Mouse (Mus musculus): ENCODE results near the gene Hspb2. TPM values are rescaled to one million over a fixed set of nuclear protein-coding genes. Genes with fewer than 3 reads are reported as not detected.

The Hspb2 gene
- polyA plus RNA-seq, 1 experiment from 2014 or later, result 0.48 TPM

DNA sequence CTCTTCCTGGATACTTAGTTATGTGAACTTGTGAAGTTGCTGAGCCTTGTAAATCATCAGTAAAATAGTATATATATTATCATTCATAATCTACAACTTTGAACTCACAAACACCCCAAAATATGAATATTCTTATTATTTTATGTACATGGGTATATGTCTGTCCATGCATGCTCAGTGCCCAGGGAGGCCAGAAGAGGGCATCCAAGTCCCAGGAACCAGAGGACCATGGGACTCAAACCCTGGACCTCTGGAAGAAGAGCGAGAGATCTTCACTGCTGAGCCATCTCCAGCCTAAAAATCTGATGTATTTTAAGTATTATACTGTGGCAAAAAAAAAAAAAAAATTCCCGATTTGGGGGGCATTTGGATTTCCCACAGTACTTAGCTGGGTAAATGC lies 43.0 kb downstream of the Hspb2 start:
- ATAC-seq (ENCODE audit: low FRiP score) (no peak), DNase-seq (ENCODE audit: low spot score, missing footprints) (no peak)
- Histone ChIP-seq H3K4me2 (no peak overlapping the region), H3K4me3 (ENCODE audit: low read depth, low read length) (no peak overlapping the region), H3K9me3 (ENCODE audit: control insufficient read depth, low read length) (no peaks in the 10 kb centered on the region), H3K27ac (ENCODE audit: low read depth, low read length) (no peak overlapping the region), H3K27me3 (ENCODE audit: control insufficient read depth, insufficient read depth, low read length) (no peaks in the 10 kb centered on the region), H3K9ac (ENCODE audit: low read length) (no peak overlapping the region), H3K36me3 (ENCODE audit: control insufficient read depth, insufficient read depth, low read length) (no peaks in the 10 kb centered on the region), H3K4me1 (ENCODE audit: control insufficient read depth, insufficient read depth, low read length) (no peaks in the 10 kb centered on the region)
- WGBS, result 26% methylated on average over 2 of the region's 2 CpGs

DNA sequence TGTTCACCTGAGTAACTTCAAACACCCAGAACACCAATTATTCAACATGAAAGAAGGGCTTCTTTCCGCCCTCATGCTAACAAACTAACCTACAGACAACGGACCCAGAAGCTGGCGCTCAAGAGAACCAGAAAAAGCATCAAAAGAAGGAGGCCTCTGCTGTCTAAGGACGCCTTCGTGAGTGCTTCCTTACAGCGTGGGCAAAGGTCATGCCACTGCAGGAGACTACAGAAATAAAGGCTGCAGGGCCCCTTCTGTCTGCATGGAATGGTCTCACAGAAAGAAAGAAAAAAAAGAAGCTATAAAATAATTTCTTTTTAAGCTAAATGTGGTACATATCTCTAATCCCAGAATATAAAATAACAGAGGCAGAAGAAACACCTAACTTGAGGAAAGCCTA lies 47.2 kb downstream of the Hspb2 start:
- no peaks in the 10 kb centered on the region for H3K36me3 ChIP-seq (ENCODE audit: control insufficient read depth, insufficient read depth, low read length)
- 51% methylated on average over 6 of the region's 6 CpGs for WGBS
- H3K4me3 ChIP-seq (ENCODE audit: low read depth, low read length), result no peak overlapping the region
- H3K27me3 ChIP-seq (ENCODE audit: control insufficient read depth, insufficient read depth, low read length), result no peaks in the 10 kb centered on the region; the same call in 1 of the 2 replicates
- ATAC-seq (ENCODE audit: low FRiP score) (no peak), DNase-seq (ENCODE audit: low spot score, missing footprints) (no peak)
- no peaks in the 10 kb centered on the region for H3K4me1 ChIP-seq (ENCODE audit: control insufficient read depth, insufficient read depth, low read length)
- no peak overlapping the region for H3K27ac ChIP-seq (ENCODE audit: low read depth, low read length)
- no peak overlapping the region for H3K9ac ChIP-seq (ENCODE audit: low read length)
- H3K9me3 ChIP-seq (ENCODE audit: control insufficient read depth, low read length), result no peaks in the 10 kb centered on the region
- no peak overlapping the region for H3K4me2 ChIP-seq

Other genes with a start within 250 kb of the Hspb2 start
- gene Pts, start 223.6 kb downstream of the Hspb2 start, polyA plus RNA-seq (2014; fragmentation: Nextera tagmentation; extraction: Ambion mirVana), result 76.8 and 88.0 TPM in 2 replicates
- 20.6 and 23.2 TPM in 2 replicates for gene Il18, start 197.5 kb downstream of the Hspb2 start, polyA plus RNA-seq (2014; fragmentation: Nextera tagmentation; extraction: Ambion mirVana)
- gene Bco2, start 197.2 kb downstream of the Hspb2 start, polyA plus RNA-seq (2014; fragmentation: Nextera tagmentation; extraction: Ambion mirVana), result 0.29 and 0.40 TPM in 2 replicates
- gene Tex12, start 191.0 kb downstream of the Hspb2 start, polyA plus RNA-seq (2014; fragmentation: Nextera tagmentation; extraction: Ambion mirVana), result 0.26 and 0.33 TPM in 2 replicates
- gene Sdhd, start 148.5 kb downstream of the Hspb2 start, polyA plus RNA-seq (2014; fragmentation: Nextera tagmentation; extraction: Ambion mirVana), result 274 and 284 TPM in 2 replicates
- gene Timm8b, start 148.4 kb downstream of the Hspb2 start, polyA plus RNA-seq (2014; fragmentation: Nextera tagmentation; extraction: Ambion mirVana), result 333 and 369 TPM in 2 replicates
- gene Pih1d2, start 135.0 kb downstream of the Hspb2 start, polyA plus RNA-seq (2014; fragmentation: Nextera tagmentation; extraction: Ambion mirVana), result 6.6 and 7.5 TPM in 2 replicates
- 25.5 and 26.2 TPM in 2 replicates for gene Nkapd1, start 134.9 kb downstream of the Hspb2 start, polyA plus RNA-seq (2014; fragmentation: Nextera tagmentation; extraction: Ambion mirVana)
- gene Dlat, start 92.6 kb downstream of the Hspb2 start, polyA plus RNA-seq (2014; fragmentation: Nextera tagmentation; extraction: Ambion mirVana), result 63.5 and 66.4 TPM in 2 replicates
- 18.5 and 22.9 TPM in 2 replicates for gene Dixdc1, start 12.8 kb downstream of the Hspb2 start, polyA plus RNA-seq (2014; fragmentation: Nextera tagmentation; extraction: Ambion mirVana)
- 0.88 and 1.2 TPM in 2 replicates for gene 2310030G06Rik, start 5.8 kb downstream of the Hspb2 start, polyA plus RNA-seq (2014; fragmentation: Nextera tagmentation; extraction: Ambion mirVana)
- 5.3 and 6.1 TPM in 2 replicates for gene Cryab, start 1.0 kb downstream of the Hspb2 start, polyA plus RNA-seq (2014; fragmentation: Nextera tagmentation; extraction: Ambion mirVana)
- 11.4 and 12.0 TPM in 2 replicates for gene Fdxacb1, start 15.9 kb upstream of the Hspb2 start, polyA plus RNA-seq (2014; fragmentation: Nextera tagmentation; extraction: Ambion mirVana)
- 34.1 and 34.4 TPM in 2 replicates for gene Alg9, start 22.7 kb upstream of the Hspb2 start, polyA plus RNA-seq (2014; fragmentation: Nextera tagmentation; extraction: Ambion mirVana)
- 37.2 and 37.7 TPM in 2 replicates for gene 1110032A03Rik, start 23.2 kb upstream of the Hspb2 start, polyA plus RNA-seq (2014; fragmentation: Nextera tagmentation; extraction: Ambion mirVana)
- 114 and 126 TPM in 2 replicates for gene Ppp2r1b, start 92.9 kb upstream of the Hspb2 start, polyA plus RNA-seq (2014; fragmentation: Nextera tagmentation; extraction: Ambion mirVana)

All from midbrain, embryonic 11.5 days (tissue).